Mouse (Mus musculus) heart, embryonic 11.5 days (tissue): ENCODE results near the gene Gpank1. TPM values are rescaled to one million over a fixed set of nuclear protein-coding genes. Genes with fewer than 3 reads are reported as not detected.

Experiments used
- ATAC-seq: fragments of 200-750 bp; cut with Nextera tagmentation; replicated peaks from 2 replicates; pipeline ENCODE4 v1.8.0; 2017; ENCODE audit warnings: moderate library complexity; ENCODE audit not compliant: insufficient number of reproducible peaks, low FRiP score, low TSS enrichment
- H3K27ac ChIP-seq: fragments of 300-500 bp; sonication (generic); 2 replicates; pipeline ENCODE4 v1.5.1; 2014; ENCODE audit warnings: mild to moderate bottlenecking, low read depth, low read length
- H3K27me3 ChIP-seq: fragments of 300-500 bp; sonication (generic); 2 replicates; pipeline ENCODE4 v1.6.1; 2014; ENCODE audit warnings: mild to moderate bottlenecking, low read length, mixed read lengths; ENCODE audit not compliant: control insufficient read depth, insufficient read depth
- H3K36me3 ChIP-seq: fragments of 300-500 bp; sonication (generic); 2 replicates; pipeline ENCODE4 v1.6.1; 2014; ENCODE audit warnings: mild to moderate bottlenecking, low read length, moderate library complexity, mixed read lengths; ENCODE audit not compliant: control insufficient read depth, insufficient read depth
- H3K4me1 ChIP-seq: fragments of 300-500 bp; sonication (generic); 2 replicates; pipeline ENCODE4 v1.6.1; 2014; ENCODE audit warnings: low read length; ENCODE audit not compliant: control insufficient read depth, insufficient read depth
- H3K4me2 ChIP-seq: fragments of 300-500 bp; sonication (generic); 2 replicates; pipeline ENCODE4 v1.6.1; 2014; ENCODE audit warnings: mild to moderate bottlenecking, moderate library complexity
- H3K4me3 ChIP-seq: fragments of 300-500 bp; sonication (generic); 2 replicates; pipeline ENCODE4 v1.5.1; 2014; ENCODE audit warnings: low read depth, low read length
- H3K9ac ChIP-seq: fragments of 300-500 bp; sonication (generic); 2 replicates; pipeline ENCODE4 v1.6.1; 2014; ENCODE audit warnings: mild to moderate bottlenecking, low read depth, low read length, moderate library complexity
- H3K9me3 ChIP-seq: fragments of 300-500 bp; sonication (generic); replicated peaks from 2 replicates; pipeline ENCODE4 v1.6.1; 2016; ENCODE audit warnings: low read length; ENCODE audit not compliant: control insufficient read depth
- WGBS: fragments of 180-500 bp; shearing (Covaris S2); extraction: QIAGEN DNeasy Blood & Tissue Kit; methylation state at CpG from one replicate; pipeline ENCODE4 v1.1.7; 2014; ENCODE audit not compliant: insufficient replicate concordance; 5-methylcytosine and 5-hydroxymethylcytosine counted together
- polyA plus RNA-seq: library from polyadenylated mRNA; unstranded; fragments of >200 nt; fragmentation: Nextera tagmentation; extraction: Ambion mirVana; gene quantifications from 2 replicates; pipeline ENCODE4 v1.2.1, GENCODE M21; 2014

Gene Gpank1
- polyA plus RNA-seq, 1 experiment from 2014 or later, result 15.7 TPM

DNA sequence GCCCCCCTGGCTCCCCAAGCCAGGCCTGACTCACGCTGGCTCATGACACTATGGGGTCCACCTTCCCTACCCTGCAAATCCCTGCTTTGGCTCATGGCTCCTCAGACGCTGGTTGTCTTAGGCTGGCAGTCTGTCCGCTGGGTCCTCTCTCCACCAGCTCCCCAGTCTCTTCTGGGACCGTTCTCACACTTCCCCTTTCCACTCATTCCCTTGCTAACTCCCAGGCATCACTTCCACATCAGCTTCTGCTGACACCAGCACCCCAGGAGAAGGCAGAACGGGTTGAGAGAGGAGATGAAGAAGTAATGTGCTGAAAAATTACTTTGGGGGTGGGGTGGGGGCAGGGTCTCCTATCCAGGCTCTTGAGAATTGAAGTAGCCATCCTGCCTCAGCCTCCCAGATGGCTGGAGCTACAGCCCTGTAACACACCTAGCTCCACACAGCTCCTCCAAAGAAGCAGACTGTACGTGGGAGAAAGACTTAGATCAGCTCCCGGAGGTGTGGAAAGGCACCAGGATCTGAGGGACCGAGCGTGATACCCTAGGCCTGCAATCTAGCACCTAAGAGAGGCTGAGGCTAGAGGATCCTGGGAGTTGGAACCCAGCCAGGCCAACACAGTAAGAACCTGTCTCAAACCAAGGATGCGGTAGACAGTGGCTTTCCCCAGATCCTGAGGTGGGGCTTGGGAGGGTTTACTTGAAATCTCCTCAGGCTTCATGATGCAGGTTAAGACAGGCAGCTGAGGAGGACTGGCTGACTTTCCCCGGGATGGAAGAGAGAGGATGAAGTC lies 51.4 kb downstream of the Gpank1 start:
- ATAC-seq, result no peak
- H3K36me3 ChIP-seq, result no peaks in the 10 kb centered on the region
- 59% methylated on average over 11 of the region's 11 CpGs for WGBS
- H3K9ac ChIP-seq, result no peak overlapping the region
- 0 out of 2 replicates have a peak, but pooled peaks cover 3% of the 10 kb centered on the region for H3K27me3 ChIP-seq
- no peaks in the 10 kb centered on the region for H3K9me3 ChIP-seq
- no peak overlapping the region for H3K4me2 ChIP-seq
- H3K4me3 ChIP-seq, result no peak overlapping the region
- H3K4me1 ChIP-seq, result no peaks in the 10 kb centered on the region
- H3K27ac ChIP-seq, result no peak overlapping the region

DNA sequence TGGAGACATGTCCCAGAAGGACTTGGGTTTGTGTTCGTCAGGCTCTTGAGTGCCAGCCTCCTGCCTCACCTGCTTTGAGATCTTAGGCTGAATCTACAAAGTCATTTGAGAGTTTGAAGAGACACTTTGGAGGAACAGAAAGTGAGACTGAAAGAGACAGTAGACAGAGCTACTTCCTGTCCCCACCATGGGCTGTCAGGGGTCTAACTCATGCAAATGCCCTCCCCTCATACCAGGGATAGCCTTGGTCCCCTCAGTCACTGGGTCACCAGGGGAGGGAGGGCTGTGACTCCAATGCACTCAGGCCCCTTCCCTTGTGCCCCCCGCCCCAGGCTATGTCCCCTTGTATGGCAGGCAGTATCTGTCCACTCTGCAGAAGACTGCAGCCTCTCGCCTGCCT lies 52.1 kb downstream of the Gpank1 start:
- no peak overlapping the region for H3K4me3 ChIP-seq
- 0 out of 2 replicates have a peak, but pooled peaks cover 3% of the 10 kb centered on the region for H3K27me3 ChIP-seq
- no peak for ATAC-seq
- H3K4me2 ChIP-seq, result no peak overlapping the region
- no peak overlapping the region for H3K9ac ChIP-seq
- WGBS, result 61% methylated on average over 3 of the region's 3 CpGs
- no peaks in the 10 kb centered on the region for H3K36me3 ChIP-seq
- no peaks in the 10 kb centered on the region for H3K9me3 ChIP-seq
- no peaks in the 10 kb centered on the region for H3K4me1 ChIP-seq
- H3K27ac ChIP-seq, result no peak overlapping the region

Other genes with a start within 250 kb of the Gpank1 start
- 0.52 and 0.59 TPM in 2 replicates for gene Zbtb12, start 242.0 kb upstream of the Gpank1 start, polyA plus RNA-seq
- not detected in 2 replicates for gene Gm20547, start 239.4 kb upstream of the Gpank1 start, polyA plus RNA-seq
- 0.70 and 0.94 TPM in 2 replicates for gene C2, start 223.2 kb upstream of the Gpank1 start, polyA plus RNA-seq
- gene Ehmt2, start 223.0 kb upstream of the Gpank1 start, polyA plus RNA-seq, result 32.4 and 42.3 TPM in 2 replicates
- 0.10 and 0.13 TPM in 2 replicates for gene Slc44a4, start 207.0 kb upstream of the Gpank1 start, polyA plus RNA-seq
- 16.0 and 16.6 TPM in 2 replicates for gene Neu1, start 190.2 kb upstream of the Gpank1 start, polyA plus RNA-seq
- gene Hspa1b, start 162.2 kb upstream of the Gpank1 start, polyA plus RNA-seq, result 0.48 and 0.50 TPM in 2 replicates
- gene Gm20481, start 151.5 kb upstream of the Gpank1 start, polyA plus RNA-seq, result not detected in 2 replicates
- 1.9 and 2.5 TPM in 2 replicates for gene Hspa1a, start 149.3 kb upstream of the Gpank1 start, polyA plus RNA-seq
- 1.7 and 4.0 TPM in 2 replicates for gene Hspa1l, start 148.8 kb upstream of the Gpank1 start, polyA plus RNA-seq
- 162 and 169 TPM in 2 replicates for gene Lsm2, start 139.6 kb upstream of the Gpank1 start, polyA plus RNA-seq
- gene Vars, start 120.5 kb upstream of the Gpank1 start, polyA plus RNA-seq, result 55.7 and 59.7 TPM in 2 replicates
- gene Vwa7, start 104.9 kb upstream of the Gpank1 start, polyA plus RNA-seq, result 0.20 and 0.27 TPM in 2 replicates
- 1.8 and 2.1 TPM in 2 replicates for gene Sapcd1, start 93.4 kb upstream of the Gpank1 start, polyA plus RNA-seq
- 4.4 and 4.6 TPM in 2 replicates for gene Msh5, start 74.7 kb upstream of the Gpank1 start, polyA plus RNA-seq
- 86.4 and 228 TPM in 2 replicates for gene Clic1, start 71.5 kb upstream of the Gpank1 start, polyA plus RNA-seq
- gene Ddah2, start 62.4 kb upstream of the Gpank1 start, polyA plus RNA-seq, result 213 and 217 TPM in 2 replicates
- gene Ly6g6c, start 56.1 kb upstream of the Gpank1 start, polyA plus RNA-seq, result not detected in 2 replicates
- 1.4 and 1.8 TPM in 2 replicates for gene Mpig6b, start 55.3 kb upstream of the Gpank1 start, polyA plus RNA-seq
- gene Ly6g6e, start 44.6 kb upstream of the Gpank1 start, polyA plus RNA-seq, result 0.42 TPM in 1 of 2 replicates, not detected in the other
- 2.0 and 2.2 TPM in 2 replicates for gene Ly6g6d, start 43.4 kb upstream of the Gpank1 start, polyA plus RNA-seq
- 1.8 TPM in 2 replicates for gene Ly6g6f, start 35.8 kb upstream of the Gpank1 start, polyA plus RNA-seq
- gene Abhd16a, start 32.2 kb upstream of the Gpank1 start, polyA plus RNA-seq, result 47.4 and 51.2 TPM in 2 replicates
- not detected in 2 replicates for gene Ly6g5c, start 13.2 kb upstream of the Gpank1 start, polyA plus RNA-seq
- 0.36 and 0.56 TPM in 2 replicates for gene Ly6g5b, start 6.0 kb upstream of the Gpank1 start, polyA plus RNA-seq
- 221 and 222 TPM in 2 replicates for gene Csnk2b, start 598 bp downstream of the Gpank1 start, polyA plus RNA-seq
- gene D17H6S53E, start 4.9 kb downstream of the Gpank1 start, polyA plus RNA-seq, result 8.4 and 10.8 TPM in 2 replicates
- 2.3 and 12.9 TPM in 2 replicates for gene Apom, start 10.6 kb downstream of the Gpank1 start, polyA plus RNA-seq
- 72.5 and 77.4 TPM in 2 replicates for gene Bag6, start 13.7 kb downstream of the Gpank1 start, polyA plus RNA-seq
- 128 and 163 TPM in 2 replicates for gene Prrc2a, start 43.4 kb downstream of the Gpank1 start, polyA plus RNA-seq
- gene Aif1, start 54.6 kb downstream of the Gpank1 start, polyA plus RNA-seq, result 2.7 and 4.2 TPM in 2 replicates
- gene Lst1, start 67.0 kb downstream of the Gpank1 start, polyA plus RNA-seq, result 4.9 and 5.0 TPM in 2 replicates
- gene Ltb, start 73.0 kb downstream of the Gpank1 start, polyA plus RNA-seq, result 0.42 TPM in 1 of 2 replicates, not detected in the other
- gene Tnf, start 80.6 kb downstream of the Gpank1 start, polyA plus RNA-seq, result not detected in 2 replicates
- gene Lta, start 83.9 kb downstream of the Gpank1 start, polyA plus RNA-seq, result not detected in 2 replicates
- 0.44 TPM in 1 of 2 replicates, not detected in the other for gene Gm16181, start 99.4 kb downstream of the Gpank1 start, polyA plus RNA-seq
- gene Atp6v1g2, start 112.2 kb downstream of the Gpank1 start, polyA plus RNA-seq, result 9.3 and 10.1 TPM in 2 replicates
- 2.3 and 4.9 TPM in 2 replicates for gene Nfkbil1, start 114.3 kb downstream of the Gpank1 start, polyA plus RNA-seq
- gene Ddx39b, start 120.3 kb downstream of the Gpank1 start, polyA plus RNA-seq, result 317 and 318 TPM in 2 replicates
- gene H2-D1, start 141.3 kb downstream of the Gpank1 start, polyA plus RNA-seq, result 21.0 and 29.1 TPM in 2 replicates
- gene H2-Q1, start 198.9 kb downstream of the Gpank1 start, polyA plus RNA-seq, result 0.18 and 0.53 TPM in 2 replicates
- gene H2-Q2, start 220.8 kb downstream of the Gpank1 start, polyA plus RNA-seq, result 9.0 and 10.1 TPM in 2 replicates